Mouse (Mus musculus): Measurements from ENCODE around the gene Ptpn13. TPM values are rescaled to one million over a fixed set of nuclear protein-coding genes. Genes with fewer than 3 reads are reported as not detected.

The Ptpn13 gene
- polyA plus RNA-seq, 1 experiment from 2014 or later: 31.1 TPM

GRCm38 (mm10) chr5:103437714-103438113 lies 12.7 kb downstream of the Ptpn13 start:
- Histone ChIP-seq H3K27me3 (ENCODE audit: insufficient read depth, low read length) (no peaks in the 10 kb centered on the region), H3K9me3 (ENCODE audit: low read length) (no peaks in the 10 kb centered on the region), H3K9ac (replicated peaks; ENCODE audit: low read length) (no peak overlapping the region), H3K4me3 (ENCODE audit: low read length) (no peak overlapping the region), H3K27ac (ENCODE audit: low read length) (no peak overlapping the region), H3K36me3 (ENCODE audit: insufficient read depth, low read length) (no peaks in the 10 kb centered on the region), H3K4me1 (ENCODE audit: insufficient read depth, low read length) (peaks cover 16% of the 10 kb centered on the region), H3K4me2 (replicated peaks; ENCODE audit: low read depth, low read length) (no peak overlapping the region)
- no peak for ATAC-seq (ENCODE audit: low FRiP score, low TSS enrichment)
- WGBS: 65% methylated on average over 3 of the region's 3 CpGs

GRCm38 (mm10) chr5:103439171-103439570 lies 14.2 kb downstream of the Ptpn13 start:
- no peak overlapping the region for H3K27ac ChIP-seq (ENCODE audit: low read length)
- 83% methylated on average over 11 of the region's 11 CpGs for WGBS
- H3K36me3 ChIP-seq (ENCODE audit: insufficient read depth, low read length): no peaks in the 10 kb centered on the region
- H3K9me3 ChIP-seq (ENCODE audit: low read length): no peaks in the 10 kb centered on the region
- no peak for ATAC-seq (ENCODE audit: low FRiP score, low TSS enrichment)
- no peak overlapping the region for H3K4me2 ChIP-seq (replicated peaks; ENCODE audit: low read depth, low read length)
- no peaks in the 10 kb centered on the region for H3K27me3 ChIP-seq (ENCODE audit: insufficient read depth, low read length)
- peaks cover 16% of the 10 kb centered on the region for H3K4me1 ChIP-seq (ENCODE audit: insufficient read depth, low read length)
- no peak overlapping the region for H3K9ac ChIP-seq (replicated peaks; ENCODE audit: low read length)
- H3K4me3 ChIP-seq (ENCODE audit: low read length): no peak overlapping the region

- no peak overlapping the region for H3K27ac ChIP-seq (ENCODE audit: low read length)
- H3K4me3 ChIP-seq (ENCODE audit: low read length): no peak overlapping the region
- H3K4me2 ChIP-seq (replicated peaks; ENCODE audit: low read depth, low read length): no peak overlapping the region
- H3K36me3 ChIP-seq (ENCODE audit: insufficient read depth, low read length): no peaks in the 10 kb centered on the region
- H3K4me1 ChIP-seq (ENCODE audit: insufficient read depth, low read length): peaks cover 12% of the 10 kb centered on the region
- H3K9me3 ChIP-seq (ENCODE audit: low read length): no peaks in the 10 kb centered on the region
- no peak for ATAC-seq (ENCODE audit: low FRiP score, low TSS enrichment)
- H3K9ac ChIP-seq (replicated peaks; ENCODE audit: low read length): no peak overlapping the region
- 90% methylated on average over 11 of the region's 11 CpGs for WGBS
- no peaks in the 10 kb centered on the region for H3K27me3 ChIP-seq (ENCODE audit: insufficient read depth, low read length)
Measured at GRCm38 (mm10) chr5:103440418-103441276, 15.7 kb downstream of the Ptpn13 start.

- 41% methylated on average over 4 of the region's 4 CpGs for WGBS
- no peak for ATAC-seq (ENCODE audit: low FRiP score, low TSS enrichment)
Measured at GRCm38 (mm10) chr5:103441706-103442105, 16.7 kb downstream of the Ptpn13 start.

GRCm38 (mm10) chr5:103442269-103442688 lies 17.3 kb downstream of the Ptpn13 start:
- 68% methylated on average over 4 of the region's 4 CpGs for WGBS
- Histone ChIP-seq H3K4me2 (replicated peaks; ENCODE audit: low read depth, low read length) (no peak overlapping the region), H3K9me3 (ENCODE audit: low read length) (no peaks in the 10 kb centered on the region), H3K27ac (ENCODE audit: low read length) (no peak overlapping the region), H3K4me1 (ENCODE audit: insufficient read depth, low read length) (no peaks in the 10 kb centered on the region), H3K27me3 (ENCODE audit: insufficient read depth, low read length) (no peaks in the 10 kb centered on the region), H3K4me3 (ENCODE audit: low read length) (no peak overlapping the region), H3K9ac (replicated peaks; ENCODE audit: low read length) (no peak overlapping the region), H3K36me3 (ENCODE audit: insufficient read depth, low read length) (no peaks in the 10 kb centered on the region)
- no peak for ATAC-seq (ENCODE audit: low FRiP score, low TSS enrichment)

More at GRCm38 (mm10) chr5:103441706-103442105, 16.7 kb downstream of the Ptpn13 start:
- H3K36me3 ChIP-seq (ENCODE audit: insufficient read depth, low read length): no peaks in the 10 kb centered on the region
- peaks cover 1% of the 10 kb centered on the region for H3K4me1 ChIP-seq (ENCODE audit: insufficient read depth, low read length)
- H3K27ac ChIP-seq (ENCODE audit: low read length): no peak overlapping the region
- no peaks in the 10 kb centered on the region for H3K27me3 ChIP-seq (ENCODE audit: insufficient read depth, low read length)
- no peak overlapping the region for H3K9ac ChIP-seq (replicated peaks; ENCODE audit: low read length)
- no peak overlapping the region for H3K4me3 ChIP-seq (ENCODE audit: low read length)
- no peak overlapping the region for H3K4me2 ChIP-seq (replicated peaks; ENCODE audit: low read depth, low read length)
- no peaks in the 10 kb centered on the region for H3K9me3 ChIP-seq (ENCODE audit: low read length)

- no peaks in the 10 kb centered on the region for H3K4me1 ChIP-seq (ENCODE audit: insufficient read depth, low read length)
- H3K9me3 ChIP-seq (ENCODE audit: low read length): no peaks in the 10 kb centered on the region
- no peaks in the 10 kb centered on the region for H3K27me3 ChIP-seq (ENCODE audit: insufficient read depth, low read length)
- H3K9ac ChIP-seq (replicated peaks; ENCODE audit: low read length): no peak overlapping the region
- WGBS: 83% methylated on average over 7 of the region's 7 CpGs
- no peak overlapping the region for H3K27ac ChIP-seq (ENCODE audit: low read length)
- H3K36me3 ChIP-seq (ENCODE audit: insufficient read depth, low read length): no peaks in the 10 kb centered on the region
- no peak overlapping the region for H3K4me3 ChIP-seq (ENCODE audit: low read length)
- no peak overlapping the region for H3K4me2 ChIP-seq (replicated peaks; ENCODE audit: low read depth, low read length)
- ATAC-seq (ENCODE audit: low FRiP score, low TSS enrichment): no peak
Measured at GRCm38 (mm10) chr5:103442921-103443320, 17.9 kb downstream of the Ptpn13 start.

GRCm38 (mm10) chr5:103445383-103445782 lies 20.4 kb downstream of the Ptpn13 start:
- Histone ChIP-seq H3K9me3 (ENCODE audit: low read length) (no peaks in the 10 kb centered on the region), H3K4me2 (replicated peaks; ENCODE audit: low read depth, low read length) (no peak overlapping the region), H3K4me1 (ENCODE audit: insufficient read depth, low read length) (peaks cover 6% of the 10 kb centered on the region; the same call in 1 of the 2 replicates), H3K36me3 (ENCODE audit: insufficient read depth, low read length) (no peaks in the 10 kb centered on the region), H3K27ac (ENCODE audit: low read length) (no peak overlapping the region), H3K9ac (replicated peaks; ENCODE audit: low read length) (no peak overlapping the region), H3K4me3 (ENCODE audit: low read length) (no peak overlapping the region), H3K27me3 (ENCODE audit: insufficient read depth, low read length) (no peaks in the 10 kb centered on the region)
- WGBS: 93% methylated on average over 7 of the region's 7 CpGs
- ATAC-seq (ENCODE audit: low FRiP score, low TSS enrichment): no peak

- H3K4me2 ChIP-seq (replicated peaks; ENCODE audit: low read depth, low read length): no peak overlapping the region
- no peak overlapping the region for H3K9ac ChIP-seq (replicated peaks; ENCODE audit: low read length)
- H3K9me3 ChIP-seq (ENCODE audit: low read length): 0 out of 2 replicates have a peak, but pooled peaks cover 3% of the 10 kb centered on the region
- no peak overlapping the region for H3K27ac ChIP-seq (ENCODE audit: low read length)
- peaks cover 3% of the 10 kb centered on the region; the same call in 1 of the 2 replicates for H3K36me3 ChIP-seq (ENCODE audit: insufficient read depth, low read length)
- H3K27me3 ChIP-seq (ENCODE audit: insufficient read depth, low read length): no peaks in the 10 kb centered on the region
- peaks cover 6% of the 10 kb centered on the region; the same call in 1 of the 2 replicates for H3K4me1 ChIP-seq (ENCODE audit: insufficient read depth, low read length)
- no peak overlapping the region for H3K4me3 ChIP-seq (ENCODE audit: low read length)
- ATAC-seq (ENCODE audit: low FRiP score, low TSS enrichment): no peak
- WGBS: 81% methylated on average over 17 of the region's 17 CpGs
Measured at GRCm38 (mm10) chr5:103447806-103448416, 22.9 kb downstream of the Ptpn13 start.

GRCm38 (mm10) chr5:103448470-103448869 lies 23.5 kb downstream of the Ptpn13 start:
- 38% methylated on average over 1 of the region's 1 CpGs for WGBS

More at GRCm38 (mm10) chr5:103448470-103448869, 23.5 kb downstream of the Ptpn13 start:
- Histone ChIP-seq H3K4me2 (replicated peaks; ENCODE audit: low read depth, low read length) (no peak overlapping the region), H3K4me3 (ENCODE audit: low read length) (no peak overlapping the region), H3K27me3 (ENCODE audit: insufficient read depth, low read length) (no peaks in the 10 kb centered on the region), H3K27ac (ENCODE audit: low read length) (no peak overlapping the region), H3K9me3 (ENCODE audit: low read length) (0 out of 2 replicates have a peak, but pooled peaks cover 3% of the 10 kb centered on the region), H3K4me1 (ENCODE audit: insufficient read depth, low read length) (peaks cover 6% of the 10 kb centered on the region; the same call in 1 of the 2 replicates), H3K9ac (replicated peaks; ENCODE audit: low read length) (no peak overlapping the region), H3K36me3 (ENCODE audit: insufficient read depth, low read length) (peaks cover 3% of the 10 kb centered on the region; the same call in 1 of the 2 replicates)
- ATAC-seq (ENCODE audit: low FRiP score, low TSS enrichment): no peak

Measured in kidney, embryonic 16.5 days (tissue).